Mouse (Mus musculus): Measurements from ENCODE around the gene Lpp. TPM values are rescaled to one million over a fixed set of nuclear protein-coding genes. Genes with fewer than 3 reads are reported as not detected.

Lpp gene
- polyA plus RNA-seq, 1 experiment from 2014 or later, result 65.1 TPM

DNA sequence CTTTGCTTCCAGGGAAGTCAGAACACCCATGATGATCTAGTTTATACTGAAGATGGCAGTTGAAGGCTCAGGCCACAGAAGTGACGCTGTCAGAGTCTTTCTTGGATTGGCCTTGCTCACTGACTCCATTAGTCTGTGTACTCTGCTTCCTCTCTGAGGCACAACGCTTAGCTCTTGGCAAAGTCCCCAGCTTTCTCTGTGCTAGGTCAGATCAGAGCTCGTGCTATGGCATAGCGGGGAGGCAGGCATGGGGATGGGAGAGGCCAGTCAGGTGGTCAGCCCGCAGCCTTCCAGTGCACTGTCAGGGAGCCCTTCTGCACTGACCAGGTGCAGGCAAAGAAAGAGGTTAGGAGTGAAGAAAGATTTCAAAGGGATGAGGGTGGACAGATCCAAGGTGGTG lies 72.3 kb downstream of the Lpp start:
- H3K4me1 ChIP-seq, result peaks cover 27% of the 10 kb centered on the region
- no peak overlapping the region for H3K4me3 ChIP-seq
- no peaks in the 10 kb centered on the region for H3K9me3 ChIP-seq
- 86% methylated on average over 5 of the region's 5 CpGs for WGBS
- H3K27me3 ChIP-seq (ENCODE audit: insufficient read depth, poor library complexity, severe bottlenecking), result no peaks in the 10 kb centered on the region
- DNase-seq (ENCODE audit: low spot score), result no peak
- H3K27ac ChIP-seq, result no peak overlapping the region
- H3K36me3 ChIP-seq, result peaks cover 11% of the 10 kb centered on the region

DNA sequence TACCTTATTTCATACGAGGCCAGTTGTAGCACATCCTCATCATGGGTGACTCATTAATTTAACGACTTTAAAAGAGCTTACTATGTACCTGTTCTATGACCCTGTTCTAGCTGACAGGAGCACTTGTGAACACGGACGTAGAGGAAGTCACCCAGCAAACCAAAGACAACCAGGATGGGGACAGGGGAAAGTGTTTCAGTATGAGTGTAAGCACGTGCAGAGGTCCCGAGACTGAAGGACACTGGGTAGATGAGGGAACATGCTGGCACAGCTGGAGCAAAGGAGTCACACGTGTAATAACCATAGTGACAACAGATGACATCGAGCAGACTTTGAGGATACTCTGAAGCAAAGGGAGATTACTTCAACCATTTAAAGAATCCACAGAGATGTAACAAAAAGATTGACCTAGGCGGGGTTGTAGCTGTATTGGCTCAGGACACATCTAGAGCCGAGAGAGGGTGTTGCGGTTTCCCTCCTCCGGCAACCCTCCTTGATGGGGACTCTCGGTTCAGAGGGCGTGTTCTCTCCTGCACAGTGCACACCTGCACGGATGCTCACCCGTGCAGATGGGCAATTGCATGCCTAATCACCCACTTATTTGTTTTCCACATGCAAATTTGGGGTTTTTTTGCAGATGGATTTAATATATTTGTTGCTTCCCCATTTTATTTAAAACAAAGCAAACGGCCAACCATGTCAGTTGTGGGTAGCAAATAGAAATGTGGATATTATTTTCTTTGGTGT lies 74.4 kb downstream of the Lpp start:
- WGBS, result 85% methylated on average over 17 of the region's 17 CpGs
- H3K27ac ChIP-seq, result no peak overlapping the region
- no peaks in the 10 kb centered on the region for H3K27me3 ChIP-seq (ENCODE audit: insufficient read depth, poor library complexity, severe bottlenecking)
- peaks cover 23% of the 10 kb centered on the region for H3K4me1 ChIP-seq
- no peaks in the 10 kb centered on the region for H3K9me3 ChIP-seq
- DNase-seq (ENCODE audit: low spot score), result no peak
- H3K4me3 ChIP-seq, result no peak overlapping the region
- H3K36me3 ChIP-seq, result peaks cover 24% of the 10 kb centered on the region

DNA sequence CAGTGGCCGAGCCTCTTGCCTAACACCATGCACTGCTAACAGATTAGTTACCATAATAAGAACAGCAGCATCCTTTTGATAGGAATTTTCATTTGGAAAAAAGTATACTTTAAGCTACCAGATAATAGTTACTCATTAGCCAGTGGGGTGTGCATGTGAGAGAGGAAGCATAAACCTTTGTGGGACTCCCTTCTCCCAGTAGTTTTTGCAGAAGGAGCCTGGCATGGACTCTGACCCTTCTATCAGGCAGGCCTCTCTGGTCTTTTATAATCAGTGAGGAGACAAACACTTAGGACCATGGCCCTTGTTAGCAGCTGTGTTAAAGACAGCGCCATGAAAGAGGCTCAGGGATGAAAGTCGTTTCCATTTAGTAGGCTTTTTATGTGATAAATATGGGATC lies 76.0 kb downstream of the Lpp start:
- DNase-seq (ENCODE audit: low spot score), result no peak
- Histone ChIP-seq H3K4me3 (no peak overlapping the region), H3K36me3 (peaks cover 29% of the 10 kb centered on the region), H3K9me3 (no peaks in the 10 kb centered on the region), H3K27me3 (ENCODE audit: insufficient read depth, poor library complexity, severe bottlenecking) (no peaks in the 10 kb centered on the region), H3K27ac (no peak overlapping the region), H3K4me1 (peaks cover 23% of the 10 kb centered on the region)
- 66% methylated on average over 3 of the region's 3 CpGs for WGBS

DNA sequence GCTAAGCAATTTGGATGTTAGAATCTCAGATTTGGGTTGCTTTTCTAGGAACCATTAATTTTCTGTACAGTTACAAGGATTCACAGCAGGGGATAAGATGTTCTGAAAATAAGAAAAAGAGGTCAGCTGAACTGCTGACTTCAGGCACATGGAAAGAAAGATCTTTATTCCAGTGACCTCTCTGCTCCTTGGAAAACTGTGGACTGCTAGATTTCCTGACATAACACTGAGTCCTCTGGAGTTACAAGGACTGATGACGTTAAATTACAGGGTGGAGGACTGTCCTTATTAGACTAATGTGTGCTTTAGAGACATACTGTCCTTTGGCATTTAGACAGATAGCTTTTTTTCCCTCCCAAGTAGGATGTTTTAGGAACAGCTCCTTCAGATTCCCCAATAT lies 77.3 kb downstream of the Lpp start:
- Histone ChIP-seq H3K4me3 (no peak overlapping the region), H3K9me3 (no peaks in the 10 kb centered on the region), H3K4me1 (peaks cover 27% of the 10 kb centered on the region), H3K27me3 (ENCODE audit: insufficient read depth, poor library complexity, severe bottlenecking) (no peaks in the 10 kb centered on the region), H3K36me3 (peaks cover 29% of the 10 kb centered on the region), H3K27ac (no peak overlapping the region)
- DNase-seq (ENCODE audit: low spot score), result no peak
- WGBS, result 71% methylated on average over 1 of the region's 1 CpGs

DNA sequence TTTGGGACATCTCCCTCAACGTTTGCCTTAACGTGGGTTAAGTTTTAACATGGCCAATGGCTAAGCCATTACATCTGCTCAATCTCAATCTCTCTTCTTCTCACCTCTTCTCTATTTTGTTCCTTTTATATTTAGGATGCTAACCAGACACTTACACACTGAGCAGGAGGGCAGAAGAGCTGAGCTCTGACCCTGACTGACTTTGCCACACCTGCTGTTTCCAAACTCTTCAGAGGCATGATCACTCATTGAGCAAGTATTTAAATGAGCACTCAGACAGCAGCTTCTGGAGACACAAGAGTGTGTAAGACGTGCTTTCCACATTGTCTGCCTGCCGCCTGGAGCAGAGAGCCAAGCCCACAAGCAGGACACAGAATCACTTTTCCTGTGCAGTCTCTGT lies 77.7 kb downstream of the Lpp start:
- no peaks in the 10 kb centered on the region for H3K9me3 ChIP-seq
- no peak overlapping the region for H3K4me3 ChIP-seq
- 74% methylated on average over 4 of the region's 4 CpGs for WGBS
- no peaks in the 10 kb centered on the region for H3K27me3 ChIP-seq (ENCODE audit: insufficient read depth, poor library complexity, severe bottlenecking)
- peaks cover 29% of the 10 kb centered on the region for H3K4me1 ChIP-seq
- no peak for DNase-seq (ENCODE audit: low spot score)
- peaks cover 29% of the 10 kb centered on the region for H3K36me3 ChIP-seq
- no peak overlapping the region for H3K27ac ChIP-seq

DNA sequence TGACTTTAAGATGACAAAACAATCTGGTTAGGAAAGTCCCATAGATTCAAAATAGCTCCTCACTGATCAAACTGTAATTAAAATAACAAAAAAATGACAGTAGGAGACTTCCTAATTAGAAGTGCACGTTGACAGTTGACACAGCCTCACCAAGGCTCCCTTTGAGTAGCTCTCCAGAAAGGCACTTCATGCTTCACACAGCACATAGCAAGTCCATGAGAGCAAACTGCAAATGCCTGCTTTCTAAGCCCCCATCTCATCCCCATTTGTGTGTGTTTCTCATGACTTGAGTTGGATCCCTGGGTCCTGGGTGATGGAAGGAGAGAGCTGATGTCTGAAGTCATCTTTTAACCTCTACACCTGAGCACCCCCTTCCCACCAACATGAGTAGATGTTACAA lies 78.5 kb downstream of the Lpp start:
- WGBS, result 84% methylated on average over 1 of the region's 1 CpGs
- DNase-seq (ENCODE audit: low spot score), result no peak
- Histone ChIP-seq H3K4me1 (peaks cover 37% of the 10 kb centered on the region), H3K9me3 (no peaks in the 10 kb centered on the region), H3K27ac (no peak overlapping the region), H3K27me3 (ENCODE audit: insufficient read depth, poor library complexity, severe bottlenecking) (no peaks in the 10 kb centered on the region), H3K36me3 (peaks cover 23% of the 10 kb centered on the region), H3K4me3 (no peak overlapping the region)

DNA sequence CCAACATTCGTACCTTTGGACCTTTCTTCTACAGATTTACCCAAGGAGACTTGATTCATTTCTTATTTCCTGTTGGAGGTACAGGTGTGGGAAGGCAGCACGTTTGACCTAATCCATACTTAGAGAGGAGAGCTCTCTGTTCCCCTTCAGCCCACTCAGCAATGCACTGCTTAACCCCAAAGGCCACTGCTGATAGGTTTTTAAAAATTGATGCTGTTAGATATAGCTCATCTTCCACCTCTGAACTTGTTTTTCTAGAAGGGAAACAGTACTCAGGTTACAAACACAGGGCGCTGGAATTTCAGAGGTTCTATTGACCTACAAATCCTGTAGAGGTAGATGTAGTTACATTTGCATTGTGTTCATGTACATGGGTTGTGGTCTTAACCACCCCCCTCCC lies 80.7 kb downstream of the Lpp start:
- H3K27me3 ChIP-seq (ENCODE audit: insufficient read depth, poor library complexity, severe bottlenecking), result no peaks in the 10 kb centered on the region
- H3K27ac ChIP-seq, result no peak overlapping the region
- H3K36me3 ChIP-seq, result peaks cover 18% of the 10 kb centered on the region; the same call in 1 of the 2 replicates
- 82% methylated on average over 3 of the region's 3 CpGs for WGBS
- peaks cover 54% of the 10 kb centered on the region for H3K4me1 ChIP-seq
- no peaks in the 10 kb centered on the region for H3K9me3 ChIP-seq
- H3K4me3 ChIP-seq, result no peak overlapping the region
- no peak for DNase-seq (ENCODE audit: low spot score)

DNA sequence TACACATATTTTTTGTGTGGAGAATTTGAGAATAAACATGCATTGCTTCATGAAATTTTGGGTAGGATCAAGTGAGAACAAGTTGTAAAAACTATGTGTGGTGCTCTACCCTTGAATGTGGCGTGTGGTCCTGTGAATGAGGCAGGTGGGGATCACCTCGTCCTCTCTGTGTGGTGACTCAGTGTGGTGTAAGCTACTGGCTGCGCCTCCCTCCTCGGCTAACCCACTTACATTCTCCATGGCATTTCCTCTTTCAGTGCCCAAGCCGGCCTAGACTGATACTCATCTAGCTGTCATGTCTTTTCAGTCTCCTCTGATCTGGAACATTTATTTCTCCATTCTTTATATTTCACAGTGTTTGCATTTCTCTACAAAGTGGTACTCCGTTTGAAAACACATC lies 81.5 kb downstream of the Lpp start:
- WGBS, result 52% methylated on average over 6 of the region's 6 CpGs
- H3K36me3 ChIP-seq, result peaks cover 18% of the 10 kb centered on the region; the same call in 1 of the 2 replicates
- H3K27ac ChIP-seq, result no peak overlapping the region
- no peak overlapping the region for H3K4me3 ChIP-seq
- H3K27me3 ChIP-seq (ENCODE audit: insufficient read depth, poor library complexity, severe bottlenecking), result no peaks in the 10 kb centered on the region
- H3K9me3 ChIP-seq, result no peaks in the 10 kb centered on the region
- no peak for DNase-seq (ENCODE audit: low spot score)
- H3K4me1 ChIP-seq, result peaks cover 51% of the 10 kb centered on the region

DNA sequence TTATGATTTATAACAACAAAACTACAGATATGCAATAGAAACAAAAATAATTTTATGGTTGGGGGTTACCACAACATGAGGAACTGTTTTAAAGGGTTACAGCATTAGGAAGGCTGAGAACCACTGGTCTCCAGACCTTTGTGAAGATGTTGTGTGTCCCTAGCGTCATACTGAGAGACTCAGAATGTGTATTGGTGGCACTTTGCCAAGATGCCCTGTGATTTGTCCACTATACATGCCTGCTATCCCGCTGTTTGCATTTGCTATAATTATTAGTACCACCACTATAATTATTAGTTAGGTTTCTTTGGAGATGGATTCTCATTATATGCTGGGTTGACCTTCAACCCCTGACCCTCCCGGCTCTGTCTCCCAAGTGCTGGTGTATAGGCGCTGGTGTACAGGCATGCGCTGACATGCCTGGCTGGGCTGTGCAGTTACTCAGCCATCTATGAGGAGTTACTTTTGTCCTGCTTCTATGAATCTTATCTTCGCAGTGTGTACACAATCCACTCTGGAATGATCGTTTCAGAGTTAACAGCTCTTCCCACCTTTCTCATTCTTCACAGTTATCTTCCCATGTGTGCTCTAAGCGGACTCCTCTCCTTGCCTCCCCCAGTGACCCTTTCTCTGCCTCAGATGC lies 82.1 kb downstream of the Lpp start:
- DNase-seq (ENCODE audit: low spot score), result no peak
- H3K36me3 ChIP-seq, result peaks cover 18% of the 10 kb centered on the region; the same call in 1 of the 2 replicates
- peaks cover 46% of the 10 kb centered on the region for H3K4me1 ChIP-seq
- no peak overlapping the region for H3K4me3 ChIP-seq
- H3K27ac ChIP-seq, result peak overlapping the region; percentile 47
- H3K9me3 ChIP-seq, result no peaks in the 10 kb centered on the region
- H3K27me3 ChIP-seq (ENCODE audit: insufficient read depth, poor library complexity, severe bottlenecking), result no peaks in the 10 kb centered on the region
- WGBS, result 60% methylated on average over 8 of the region's 8 CpGs

DNA sequence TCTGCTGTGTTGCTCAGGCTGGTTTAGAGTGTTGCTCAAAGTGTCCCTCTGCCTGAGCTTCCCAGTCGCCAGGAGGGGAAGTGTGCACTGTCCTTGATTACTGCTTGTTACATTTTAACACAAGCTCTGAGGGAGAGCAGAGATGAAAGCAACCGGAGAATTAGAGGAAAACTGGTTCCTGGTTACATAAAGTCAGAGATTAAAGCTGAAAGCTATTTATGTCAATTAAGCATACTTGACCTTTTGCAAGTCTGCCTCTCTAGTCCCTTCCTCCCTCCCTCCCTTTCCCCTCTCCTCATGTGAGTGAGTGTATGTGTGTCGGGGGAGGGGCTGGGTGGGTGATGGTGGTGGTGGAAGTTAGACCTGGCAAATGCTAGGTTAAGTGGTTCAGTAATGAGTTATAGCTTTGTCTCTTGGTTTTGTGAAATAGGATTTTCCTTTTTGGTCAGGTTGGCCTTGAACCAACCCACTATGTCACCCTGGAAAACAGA lies 83.6 kb downstream of the Lpp start:
- 26% methylated on average over 3 of the region's 3 CpGs for WGBS
- Histone ChIP-seq H3K9me3 (no peaks in the 10 kb centered on the region), H3K4me1 (peaks cover 46% of the 10 kb centered on the region), H3K36me3 (peaks cover 9% of the 10 kb centered on the region; the same call in 1 of the 2 replicates), H3K27me3 (ENCODE audit: insufficient read depth, poor library complexity, severe bottlenecking) (no peaks in the 10 kb centered on the region), H3K27ac (peak overlapping the region; percentile 62), H3K4me3 (no peak overlapping the region)
- DNase-seq (ENCODE audit: low spot score), result no peak

DNA sequence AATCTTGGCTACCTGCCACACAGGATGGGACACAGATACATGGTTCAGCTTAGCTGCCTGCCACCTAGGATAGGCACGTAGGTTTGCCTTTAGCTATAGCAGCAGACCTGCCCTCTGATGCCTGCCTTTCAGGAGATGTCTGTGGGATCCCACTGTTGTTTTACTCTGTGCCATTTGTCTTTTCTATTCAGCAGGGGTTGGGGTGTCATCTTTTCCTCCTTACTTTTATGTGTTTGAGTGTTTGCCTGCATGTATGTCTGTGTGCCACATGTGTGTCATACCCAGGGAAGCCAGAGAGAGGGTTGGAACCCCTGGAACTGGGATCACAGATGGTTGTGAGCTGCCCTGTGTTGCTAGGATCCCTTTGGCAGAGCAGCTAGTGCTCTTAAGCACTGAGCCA lies 84.7 kb downstream of the Lpp start:
- no peak overlapping the region for H3K4me3 ChIP-seq
- no peaks in the 10 kb centered on the region for H3K27me3 ChIP-seq (ENCODE audit: insufficient read depth, poor library complexity, severe bottlenecking)
- H3K36me3 ChIP-seq, result peaks cover 5% of the 10 kb centered on the region; the same call in 1 of the 2 replicates
- WGBS, result 55% methylated on average over 1 of the region's 1 CpGs
- H3K27ac ChIP-seq, result peak overlapping the region; percentile 4; the same call in 1 of the 2 replicates
- no peaks in the 10 kb centered on the region for H3K9me3 ChIP-seq
- DNase-seq (ENCODE audit: low spot score), result no peak
- H3K4me1 ChIP-seq, result peaks cover 46% of the 10 kb centered on the region

DNA sequence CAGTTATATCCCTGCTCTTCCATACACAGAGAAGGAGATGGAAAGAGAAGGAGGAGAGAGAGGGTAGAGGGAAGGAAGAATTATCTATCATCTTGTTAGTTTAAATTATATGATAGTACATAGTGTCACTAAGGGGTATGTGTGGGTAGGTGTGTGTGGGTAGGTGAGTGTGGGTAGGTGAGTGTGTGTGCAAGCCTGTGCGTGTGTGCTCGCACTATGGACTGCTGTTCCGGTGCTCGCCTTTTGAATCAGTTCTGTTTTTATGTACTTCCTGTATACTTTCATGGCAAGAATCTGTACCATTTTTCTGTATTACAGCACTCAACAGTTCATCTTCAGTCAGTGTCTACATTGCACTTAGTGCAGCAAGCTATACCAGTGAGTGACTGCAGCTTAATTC lies 85.5 kb downstream of the Lpp start:
- 91% methylated on average over 4 of the region's 4 CpGs for WGBS
- peaks cover 46% of the 10 kb centered on the region for H3K4me1 ChIP-seq

DNA sequence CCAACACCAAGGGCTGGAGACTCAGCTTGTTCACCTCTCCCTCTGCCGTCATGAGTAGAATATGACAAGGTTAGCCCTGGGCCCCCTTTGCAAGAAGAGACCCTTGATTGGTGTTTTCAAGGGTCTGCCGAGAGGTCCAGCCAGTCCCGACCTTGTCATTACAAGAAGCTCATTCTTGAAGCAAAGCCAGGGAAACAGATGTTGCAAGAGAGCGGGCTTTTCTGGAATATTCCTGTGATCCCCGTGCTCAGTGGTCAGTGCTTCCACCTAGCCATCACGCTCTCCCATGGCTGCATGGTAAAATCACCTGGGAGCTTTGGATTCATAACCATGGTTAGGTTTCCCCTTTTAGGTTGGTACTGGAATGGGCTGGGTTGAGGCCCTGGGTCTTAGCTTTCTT lies 89.3 kb downstream of the Lpp start:
- H3K4me1 ChIP-seq, result peaks cover 20% of the 10 kb centered on the region
- H3K27ac ChIP-seq, result no peak overlapping the region
- H3K27me3 ChIP-seq (ENCODE audit: insufficient read depth, poor library complexity, severe bottlenecking), result no peaks in the 10 kb centered on the region
- WGBS, result 86% methylated on average over 6 of the region's 6 CpGs
- no peak for DNase-seq (ENCODE audit: low spot score)
- no peaks in the 10 kb centered on the region for H3K9me3 ChIP-seq
- H3K4me3 ChIP-seq, result no peak overlapping the region
- peaks cover 5% of the 10 kb centered on the region; the same call in 1 of the 2 replicates for H3K36me3 ChIP-seq

More for the DNA sequence above, 85.5 kb downstream of the Lpp start:
- Histone ChIP-seq H3K27me3 (ENCODE audit: insufficient read depth, poor library complexity, severe bottlenecking) (no peaks in the 10 kb centered on the region), H3K36me3 (peaks cover 5% of the 10 kb centered on the region; the same call in 1 of the 2 replicates), H3K9me3 (no peaks in the 10 kb centered on the region), H3K4me3 (no peak overlapping the region), H3K27ac (no peak overlapping the region)
- no peak for DNase-seq (ENCODE audit: low spot score)
